Mouse (Mus musculus): ENCODE measurements around the gene Agfg1.

The Agfg1 gene

GRCm38 (mm10) chr1:82839296-82839613 lies at the start of gene Agfg1:
Gene Agfg1, plus strand, starts transcription at chr1:82839483.
- peak; percentile 96 to 99 for DNase-seq (ENCODE audit: low spot score in 2 of 2)

- no peak for DNase-seq (ENCODE audit: low spot score in 2 of 2)
Observed at GRCm38 (mm10) chr1:82791105-82791504, 48.2 kb upstream of the Agfg1 start.

- DNase-seq (ENCODE audit: low spot score in 2 of 2) = no peak
Observed at GRCm38 (mm10) chr1:82792238-82792637, 47.0 kb upstream of the Agfg1 start.

- DNase-seq (ENCODE audit: low spot score in 2 of 2) = no peak
Observed at GRCm38 (mm10) chr1:82793110-82793509, 46.2 kb upstream of the Agfg1 start.

DNA sequence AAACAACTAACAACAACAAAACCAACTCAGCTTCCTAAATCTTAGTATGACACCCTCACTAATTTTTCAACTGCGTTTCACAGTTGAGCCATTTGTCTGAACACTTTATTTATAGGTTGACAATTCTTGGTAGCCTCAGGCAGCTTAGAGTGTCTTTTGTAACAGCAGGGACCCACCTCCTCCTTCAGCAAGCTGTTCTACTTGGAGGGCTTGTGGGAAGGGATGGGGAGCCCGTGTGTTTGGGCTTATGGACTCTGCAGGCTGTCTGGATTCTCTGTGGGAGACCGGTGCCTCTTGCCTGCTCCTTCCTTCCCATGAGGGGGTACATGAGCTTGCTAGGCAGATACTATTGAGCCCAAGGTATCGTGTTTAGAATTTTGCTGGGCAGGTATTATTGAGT lies 45.3 kb upstream of the Agfg1 start:
- no peak for DNase-seq (ENCODE audit: low spot score in 2 of 2)

DNA sequence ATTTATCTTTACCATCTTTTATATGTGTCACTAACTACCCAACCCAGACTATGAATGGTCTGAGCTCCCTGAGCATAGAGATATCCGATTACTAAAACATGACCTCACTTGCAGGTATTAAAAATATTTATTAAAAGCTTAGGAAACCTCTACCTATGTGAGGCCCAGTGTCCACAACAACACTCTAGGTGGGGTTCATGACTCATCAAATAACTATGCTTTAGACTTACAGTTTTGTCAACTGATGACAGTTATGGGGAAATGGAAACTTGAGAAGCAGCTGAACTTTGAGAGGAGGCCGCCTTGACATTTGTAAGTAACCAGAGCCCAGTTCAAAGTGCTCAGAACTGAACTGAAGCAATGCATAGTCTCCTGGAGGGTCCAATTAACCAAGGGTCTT lies 44.1 kb upstream of the Agfg1 start:
- no peak for DNase-seq (ENCODE audit: low spot score in 2 of 2)

GRCm38 (mm10) chr1:82795702-82796443 lies 43.4 kb upstream of the Agfg1 start:
- no peak for DNase-seq (ENCODE audit: low spot score in 2 of 2)

DNA sequence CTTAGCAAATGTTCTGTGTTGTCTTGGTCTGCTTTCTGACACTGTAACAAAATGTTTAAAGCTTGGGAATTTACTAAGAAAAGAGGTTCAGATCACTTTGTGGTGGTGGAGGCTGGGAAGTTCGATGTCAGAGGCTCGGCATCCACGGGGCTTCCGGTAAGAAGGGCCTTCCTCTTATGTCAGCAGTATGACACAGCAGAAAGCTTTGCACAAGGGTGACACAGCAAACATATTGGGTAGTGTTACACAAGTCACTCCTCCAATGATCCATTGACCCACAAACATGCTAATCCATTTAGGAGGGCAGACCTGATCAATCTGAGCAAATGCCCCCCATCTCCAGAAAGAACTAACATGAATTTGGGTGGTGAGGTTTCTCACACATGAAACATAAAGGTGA lies 42.2 kb upstream of the Agfg1 start:
- DNase-seq (ENCODE audit: low spot score in 2 of 2) = no peak

GRCm38 (mm10) chr1:82798304-82798703 lies 41.0 kb upstream of the Agfg1 start:
- DNase-seq (ENCODE audit: low spot score in 2 of 2) = no peak

DNA sequence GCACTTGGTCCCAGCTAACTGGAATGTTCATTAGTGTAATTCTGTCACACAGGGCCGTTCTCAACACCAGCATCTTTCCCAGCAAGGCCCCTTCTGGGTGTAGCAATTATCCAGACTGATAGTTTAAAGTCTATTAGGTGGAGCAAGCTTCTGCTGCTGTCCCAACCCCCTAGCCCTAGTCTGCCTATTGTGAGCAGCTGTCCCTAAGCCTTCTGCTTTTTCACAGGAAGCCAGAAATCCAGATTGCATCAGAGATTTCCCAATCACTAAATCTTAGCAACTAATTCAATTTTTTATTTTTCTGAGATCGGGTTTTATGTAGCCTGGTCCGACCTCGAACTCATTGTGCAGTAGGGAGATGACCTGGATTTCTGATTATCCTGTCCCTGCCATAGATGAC lies 40.4 kb upstream of the Agfg1 start:
- DNase-seq (ENCODE audit: low spot score in 2 of 2) = no peak

DNA sequence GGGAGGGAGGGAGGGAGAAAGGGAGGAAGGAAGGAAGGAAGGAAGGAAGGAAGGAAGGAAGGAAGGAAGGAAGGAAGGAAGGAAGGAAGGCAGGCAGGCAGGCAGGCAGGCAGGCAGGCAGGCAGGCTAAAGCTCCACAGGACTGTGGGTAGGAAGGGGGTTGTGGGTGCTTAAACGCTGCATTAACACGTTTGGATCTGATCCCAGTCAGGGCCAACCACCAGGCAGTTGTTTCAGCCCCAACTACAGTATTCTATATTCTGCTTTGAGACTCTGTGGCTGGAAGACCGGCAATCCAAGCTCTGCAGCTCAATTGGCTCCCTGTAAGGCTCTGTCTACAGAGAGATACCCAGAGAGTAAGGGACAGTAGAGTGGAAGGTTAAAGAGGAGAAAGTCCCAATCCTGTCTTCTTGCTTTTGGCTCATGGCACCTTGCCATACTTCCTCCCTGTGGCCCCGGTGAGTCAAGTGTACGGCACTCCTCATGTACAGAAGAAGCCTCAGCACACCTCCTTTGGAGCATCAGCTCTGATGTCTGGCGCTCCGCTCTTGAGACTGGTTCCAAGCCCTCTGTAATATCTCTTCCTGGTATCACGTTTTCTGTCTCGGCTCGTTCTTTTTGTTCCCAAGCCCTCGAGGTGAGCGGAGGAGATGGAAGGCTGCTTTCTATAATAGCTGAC lies 38.0 kb upstream of the Agfg1 start:
- DNase-seq (ENCODE audit: low spot score in 2 of 2) = no peak

DNA sequence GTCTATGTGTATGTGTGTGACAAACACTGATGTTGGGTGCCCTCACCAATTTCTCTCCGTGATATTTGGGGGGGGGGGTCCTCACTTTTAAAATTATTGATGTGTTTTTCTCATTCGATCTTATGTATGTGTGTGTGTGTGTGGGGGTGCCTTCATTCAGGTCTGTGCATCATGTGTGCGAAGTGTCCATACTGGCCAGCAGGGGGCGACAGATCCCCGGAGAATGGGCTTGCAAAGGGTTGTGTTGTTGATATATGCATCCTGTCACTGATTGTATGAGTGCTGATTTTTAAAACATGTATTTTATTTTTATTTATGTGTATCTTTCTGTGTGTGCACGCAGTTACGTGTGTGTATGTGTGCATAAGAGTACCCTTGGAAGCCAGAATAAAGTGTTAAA lies 35.7 kb upstream of the Agfg1 start:
- DNase-seq (ENCODE audit: low spot score in 2 of 2) = no peak

DNA sequence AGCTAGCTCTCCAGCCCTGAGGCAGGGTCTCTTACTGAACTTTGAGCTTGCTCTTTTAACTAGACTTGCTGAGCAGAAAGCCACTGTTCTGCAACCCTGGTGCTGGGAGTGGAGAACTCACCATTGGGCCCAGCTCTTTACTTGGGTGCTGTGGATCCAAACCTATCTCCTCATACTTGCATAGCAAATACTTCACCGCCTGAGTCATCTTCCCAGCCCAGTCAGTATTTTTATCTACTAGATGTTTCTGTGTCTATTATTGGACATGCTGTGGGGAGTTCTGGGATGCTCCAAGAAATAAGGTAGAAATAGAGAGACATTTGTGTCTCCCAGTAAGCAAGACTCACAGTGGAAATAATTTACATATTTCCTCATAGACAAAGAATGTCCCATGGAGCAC lies 35.2 kb upstream of the Agfg1 start:
- DNase-seq (ENCODE audit: low spot score in 2 of 2) = no peak

DNA sequence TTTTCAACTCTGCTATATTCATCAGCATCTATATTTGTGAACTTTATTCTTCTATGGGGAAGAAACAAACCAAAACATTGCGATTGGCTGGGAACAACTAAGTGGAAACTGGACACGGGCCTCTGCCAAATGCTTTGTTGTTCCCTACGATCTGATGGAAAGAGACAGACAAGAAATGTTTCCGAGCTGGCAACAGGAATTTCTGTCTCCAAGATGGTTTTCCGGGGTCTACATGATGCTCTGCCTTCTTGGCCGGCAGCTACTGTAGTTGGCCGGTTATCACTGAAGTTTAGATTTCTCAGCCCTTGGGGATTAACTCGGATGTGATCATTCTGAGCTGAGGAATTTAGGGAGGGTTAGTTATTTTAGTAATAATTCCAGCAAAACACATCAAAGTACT lies 32.9 kb upstream of the Agfg1 start:
- DNase-seq (ENCODE audit: low spot score in 2 of 2) = no peak

DNA sequence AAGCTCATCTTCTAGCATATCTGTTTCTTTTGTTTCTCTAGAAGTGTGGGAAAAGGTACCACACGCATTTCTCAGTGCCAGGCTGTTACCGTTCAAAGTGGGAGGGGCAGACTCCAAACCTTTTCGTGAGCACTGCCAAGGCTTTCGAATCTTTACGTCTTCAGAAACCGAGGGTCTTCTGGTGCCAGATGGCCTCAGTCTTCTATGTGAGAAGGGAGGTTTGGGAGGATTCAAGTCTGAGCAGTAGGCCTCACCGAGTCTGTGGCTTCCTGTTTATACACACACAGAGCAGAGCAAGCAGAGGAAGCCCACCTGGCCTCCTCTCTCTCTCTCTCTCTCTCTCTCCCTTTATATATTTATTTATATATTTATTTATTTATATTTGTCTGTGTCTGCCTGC lies 32.1 kb upstream of the Agfg1 start:
- no peak for DNase-seq (ENCODE audit: low spot score in 2 of 2)

- DNase-seq (ENCODE audit: low spot score in 2 of 2) = no peak
Observed at GRCm38 (mm10) chr1:82808564-82808963, 30.7 kb upstream of the Agfg1 start.

GRCm38 (mm10) chr1:82811766-82812165 lies 27.5 kb upstream of the Agfg1 start:
- no peak for DNase-seq (ENCODE audit: low spot score in 2 of 2)

DNA sequence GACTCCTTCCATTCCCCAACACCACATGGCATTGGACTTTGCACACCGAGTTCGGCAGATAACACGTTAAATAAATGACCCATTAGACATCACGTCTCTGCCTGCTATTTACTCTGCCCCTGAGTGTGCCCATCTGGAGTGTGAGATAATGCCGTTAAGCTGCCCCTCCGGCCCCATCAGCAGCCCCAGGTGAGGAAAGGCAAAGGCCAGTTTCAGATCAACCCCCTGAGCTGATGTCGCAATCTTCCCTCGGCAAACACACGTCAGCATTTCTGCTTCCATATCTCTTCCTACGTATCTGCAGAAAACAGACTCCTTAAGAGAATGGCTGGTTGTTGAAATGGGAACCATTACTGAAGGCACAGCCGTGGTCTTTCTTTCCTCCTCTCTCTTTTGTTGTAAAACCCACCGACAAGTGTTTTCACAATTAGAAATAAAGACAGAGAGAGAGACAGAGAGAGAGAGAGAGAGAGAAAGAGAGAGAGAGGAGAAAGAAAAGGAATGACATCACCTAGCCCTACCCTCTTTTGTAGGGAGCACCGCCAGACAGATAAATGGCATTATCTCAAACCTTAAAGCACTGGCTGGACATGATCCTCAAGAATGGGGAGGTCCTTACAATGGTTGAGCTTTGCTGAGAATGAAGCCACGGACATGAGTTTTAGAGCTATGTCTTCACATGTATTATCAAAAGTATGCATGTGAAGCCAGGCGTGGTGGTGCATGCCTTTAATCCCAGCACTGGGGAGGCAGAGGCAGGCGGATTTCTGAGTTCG lies 23.2 kb upstream of the Agfg1 start:
- DNase-seq (ENCODE audit: low spot score in 2 of 2) = peak; percentile 78

DNA sequence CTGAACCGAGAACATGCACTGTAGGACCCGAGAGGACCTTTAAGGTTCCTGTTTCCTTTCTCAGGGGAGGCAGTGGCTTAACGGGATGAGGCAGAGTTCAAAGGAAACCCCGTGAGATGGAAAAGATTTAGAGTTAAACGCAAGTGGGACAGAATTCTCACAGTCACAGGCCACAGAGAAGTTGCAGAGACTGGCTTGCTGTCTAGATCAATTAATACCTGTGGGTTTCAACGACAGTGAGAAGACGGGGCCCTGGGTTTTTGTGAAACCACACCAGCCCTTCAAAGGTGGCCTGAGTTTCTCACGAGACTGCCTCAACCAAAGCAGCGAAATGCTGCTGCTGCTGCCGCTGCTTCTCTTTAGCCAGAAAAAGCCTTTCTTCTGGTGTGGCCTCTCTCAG lies 19.9 kb upstream of the Agfg1 start:
- DNase-seq (ENCODE audit: low spot score in 2 of 2) = no peak

GRCm38 (mm10) chr1:82820179-82820578 lies 19.1 kb upstream of the Agfg1 start:
- DNase-seq (ENCODE audit: low spot score in 2 of 2) = peak; percentile 68 to 77

- DNase-seq (ENCODE audit: low spot score in 2 of 2) = no peak
Observed at GRCm38 (mm10) chr1:82820626-82821186, 18.6 kb upstream of the Agfg1 start.

GRCm38 (mm10) chr1:82821846-82822245 lies 17.4 kb upstream of the Agfg1 start:
- DNase-seq (ENCODE audit: low spot score in 2 of 2) = no peak

DNA sequence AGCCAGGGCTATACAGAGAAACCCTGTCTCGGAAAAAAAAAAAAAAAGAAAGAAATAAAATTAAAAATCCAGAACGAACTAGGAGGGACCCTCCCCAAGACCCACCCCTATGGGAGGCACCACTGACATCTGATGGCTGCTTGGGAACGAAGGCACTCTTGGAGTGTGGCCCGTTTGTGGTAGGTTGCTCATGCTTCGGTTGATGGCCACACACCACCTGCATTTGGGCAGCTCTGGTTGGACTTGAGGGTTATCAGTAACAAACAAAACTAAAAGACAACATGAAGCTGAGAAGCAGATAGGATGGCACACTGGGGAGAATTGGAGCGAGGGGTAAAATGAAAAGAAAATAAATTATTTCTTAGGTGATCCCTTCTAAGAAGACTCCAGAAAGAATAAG lies 15.1 kb upstream of the Agfg1 start:
- no peak for DNase-seq (ENCODE audit: low spot score in 2 of 2)

All from spleen, postnatal 4 days (tissue).